Mouse (Mus musculus): ENCODE data around the gene Nanos1. TPM values are rescaled to one million over a fixed set of nuclear protein-coding genes. Genes with fewer than 3 reads are reported as not detected.

Gene Nanos1
- polyA plus RNA-seq (2014; fragmentation: Illumina TruSeq; extraction: RNeasy Lipid Tissue Mini Kit (QIAGEN cat#74804); ENCODE audit: low replicate concordance): 1.4 TPM

DNA sequence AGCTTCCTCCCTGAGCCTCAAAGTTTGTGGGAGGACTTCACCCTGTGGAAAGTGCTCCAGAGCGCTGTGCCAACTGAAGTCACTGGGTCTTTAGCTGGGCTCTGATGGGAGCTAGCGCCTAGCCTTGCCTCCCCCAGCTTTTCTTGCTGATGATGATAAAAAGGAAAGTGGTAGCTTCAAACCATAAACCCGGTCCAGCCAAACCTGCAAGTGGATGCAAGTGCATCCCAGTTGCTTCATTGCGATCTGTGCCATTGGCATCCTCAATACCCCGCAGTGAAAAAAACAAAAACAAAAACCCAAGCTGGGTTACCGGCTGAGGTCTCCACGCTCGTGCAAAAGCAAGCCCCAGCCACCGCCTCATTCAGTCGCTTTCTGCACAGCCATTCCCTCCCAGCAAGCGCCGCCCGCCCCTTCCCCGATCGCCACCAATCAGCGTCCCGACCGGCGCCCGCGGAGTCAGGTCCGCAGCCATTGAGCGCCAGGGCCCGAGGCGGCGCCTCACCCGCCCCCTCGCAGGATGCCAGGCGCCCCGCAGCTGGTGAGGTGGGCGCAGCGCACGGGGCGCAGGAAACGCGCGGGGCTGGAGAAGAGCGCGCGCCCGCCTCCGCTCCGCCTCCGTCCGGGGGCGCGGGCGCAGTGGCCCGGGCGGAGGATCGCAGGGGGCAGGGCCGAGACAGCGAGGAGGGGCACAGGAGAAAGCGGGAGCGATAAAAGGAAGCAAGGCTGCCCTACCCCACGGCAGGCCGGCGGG, at the start of gene Nanos1:
Nanos1 (plus strand) TSS at position 550 of the 754 bp plus-strand sequence.

GRCm38 (mm10) chr19:60790551-60791161, 34.9 kb downstream of the Nanos1 start, which contains the start of gene Eif3a:
Gene Eif3a (minus strand): TSS chr19:60790658.

Other genes starting within 250 kb of the Nanos1 start
- 75.6 TPM for gene Cacul1, start 175.0 kb upstream of the Nanos1 start, polyA plus RNA-seq (2014; fragmentation: Illumina TruSeq; extraction: RNeasy Lipid Tissue Mini Kit (QIAGEN cat#74804); ENCODE audit: low replicate concordance)
- gene Eif3a, start 34.7 kb downstream of the Nanos1 start, polyA plus RNA-seq (2014; fragmentation: Illumina TruSeq; extraction: RNeasy Lipid Tissue Mini Kit (QIAGEN cat#74804); ENCODE audit: low replicate concordance): 127 TPM
- 104 TPM for gene Fam45a, start 55.6 kb downstream of the Nanos1 start, polyA plus RNA-seq (2014; fragmentation: Illumina TruSeq; extraction: RNeasy Lipid Tissue Mini Kit (QIAGEN cat#74804); ENCODE audit: low replicate concordance)
- gene Sfxn4, start 105.5 kb downstream of the Nanos1 start, polyA plus RNA-seq (2014; fragmentation: Illumina TruSeq; extraction: RNeasy Lipid Tissue Mini Kit (QIAGEN cat#74804); ENCODE audit: low replicate concordance): 1.8 TPM
- 101 TPM for gene Prdx3, start 118.6 kb downstream of the Nanos1 start, polyA plus RNA-seq (2014; fragmentation: Illumina TruSeq; extraction: RNeasy Lipid Tissue Mini Kit (QIAGEN cat#74804); ENCODE audit: low replicate concordance)
- 7.9 TPM for gene Grk5, start 133.8 kb downstream of the Nanos1 start, polyA plus RNA-seq (2014; fragmentation: Illumina TruSeq; extraction: RNeasy Lipid Tissue Mini Kit (QIAGEN cat#74804); ENCODE audit: low replicate concordance)